Mouse (Mus musculus): ENCODE results near the gene Rinl.

The Rinl gene

GRCm38 (mm10) chr7:28809401-28810089 is 20.8 kb downstream of the Rinl start:
- peak; percentile 64 for DNase-seq (ENCODE audit: low spot score)

GRCm38 (mm10) chr7:28810107-28811066 is 21.6 kb downstream of the Rinl start:
- peak; percentile 99 for DNase-seq (ENCODE audit: low spot score)

GRCm38 (mm10) chr7:28811228-28811627 is 22.5 kb downstream of the Rinl start:
- DNase-seq (ENCODE audit: low spot score) = peak; percentile 87

GRCm38 (mm10) chr7:28811640-28812275 is 23.0 kb downstream of the Rinl start:
- no peak for DNase-seq (ENCODE audit: low spot score)

- no peak for DNase-seq (ENCODE audit: low spot score)
These were observed 23.7 kb downstream of the Rinl start for GRCm38 (mm10) chr7:28812436-28812835.

- DNase-seq (ENCODE audit: low spot score) = no peak
These were observed 24.2 kb downstream of the Rinl start for GRCm38 (mm10) chr7:28812949-28813348.

GRCm38 (mm10) chr7:28814306-28815034 is 25.7 kb downstream of the Rinl start:
- DNase-seq (ENCODE audit: low spot score) = no peak

- no peak for DNase-seq (ENCODE audit: low spot score)
These were observed 26.5 kb downstream of the Rinl start for GRCm38 (mm10) chr7:28815230-28815629.

DNA sequence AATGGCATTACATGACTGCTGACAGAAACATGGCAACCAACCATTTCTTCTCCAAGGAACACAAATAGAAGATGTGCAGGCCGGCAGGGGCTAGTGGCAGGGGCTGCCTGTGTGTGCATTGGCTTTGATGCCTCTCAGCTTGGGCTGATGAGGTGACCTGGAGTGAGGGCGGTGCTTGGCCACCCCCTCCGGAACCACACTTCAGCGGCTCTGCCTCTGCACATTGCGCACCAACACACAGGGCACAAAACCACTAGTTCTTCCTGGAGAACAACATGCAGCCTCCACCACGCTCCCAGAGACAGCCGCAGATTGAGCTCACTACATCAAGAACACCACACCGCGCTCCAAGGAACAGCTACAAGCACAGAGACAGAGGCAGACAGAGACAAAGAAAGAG is 27.4 kb downstream of the Rinl start:
- DNase-seq (ENCODE audit: low spot score) = no peak

DNA sequence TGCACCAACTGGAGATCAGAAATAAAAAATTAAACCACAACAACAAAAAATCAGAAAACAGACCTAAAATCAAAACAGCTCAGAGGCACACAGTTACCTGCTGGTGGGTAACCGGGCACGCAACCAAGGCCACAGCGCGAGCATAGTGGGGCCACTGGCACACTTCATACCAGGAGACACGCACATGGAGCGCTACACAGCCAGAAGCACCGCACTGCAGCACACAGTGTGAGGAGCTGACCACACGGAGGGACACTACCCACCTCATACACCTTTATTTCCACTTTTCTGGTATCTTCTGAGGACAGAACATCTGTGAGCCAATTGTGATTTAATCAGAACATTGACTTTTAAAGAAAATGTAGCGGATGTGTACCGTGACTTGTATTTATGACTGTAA is 28.2 kb downstream of the Rinl start:
- no peak for DNase-seq (ENCODE audit: low spot score)

DNA sequence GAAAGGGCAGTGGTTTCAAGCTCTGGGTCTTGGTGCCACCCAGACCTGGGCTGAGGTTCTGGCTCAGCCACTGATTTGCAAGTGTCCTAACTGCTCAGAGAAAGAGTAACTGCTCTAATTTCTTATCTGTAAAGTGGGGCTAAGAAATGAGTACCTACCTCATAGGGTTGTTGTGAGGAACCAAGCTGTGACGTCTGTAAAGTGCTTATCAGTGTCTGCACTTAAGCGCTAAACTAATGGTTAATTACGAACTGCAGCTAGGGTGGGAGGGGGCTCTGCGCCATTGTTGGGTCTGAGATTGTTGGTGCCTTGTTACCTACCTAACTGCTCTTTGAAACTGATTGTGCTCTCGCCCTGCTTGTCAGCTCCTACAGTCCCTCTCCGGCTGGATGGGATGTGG is 28.8 kb downstream of the Rinl start:
- no peak for DNase-seq (ENCODE audit: low spot score)

DNA sequence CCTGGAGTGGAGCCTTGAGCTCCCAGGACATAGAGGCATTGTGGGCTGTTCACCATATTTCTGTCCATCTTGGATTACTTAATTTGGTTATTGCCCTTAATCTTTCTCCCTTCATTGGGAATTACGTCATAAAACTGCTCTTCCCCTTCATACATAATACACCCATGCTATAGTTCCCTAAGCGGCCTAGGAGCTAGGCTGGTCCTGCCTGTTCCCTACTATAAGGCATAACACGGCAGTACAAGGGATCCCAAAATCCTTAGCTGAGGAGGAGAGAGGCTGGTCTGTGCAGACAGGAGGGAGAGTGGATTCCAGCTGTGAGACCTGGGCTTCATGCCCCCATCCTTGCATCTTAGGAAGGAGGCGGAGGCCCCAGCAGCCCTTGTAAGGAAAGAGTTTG is 29.2 kb downstream of the Rinl start:
- no peak for DNase-seq (ENCODE audit: low spot score)

- no peak for DNase-seq (ENCODE audit: low spot score)
These were observed 29.7 kb downstream of the Rinl start for GRCm38 (mm10) chr7:28818436-28818835.

GRCm38 (mm10) chr7:28818861-28819452 is 30.2 kb downstream of the Rinl start:
- no peak for DNase-seq (ENCODE audit: low spot score)

GRCm38 (mm10) chr7:28819571-28819970 is 30.8 kb downstream of the Rinl start:
- DNase-seq (ENCODE audit: low spot score) = no peak

DNA sequence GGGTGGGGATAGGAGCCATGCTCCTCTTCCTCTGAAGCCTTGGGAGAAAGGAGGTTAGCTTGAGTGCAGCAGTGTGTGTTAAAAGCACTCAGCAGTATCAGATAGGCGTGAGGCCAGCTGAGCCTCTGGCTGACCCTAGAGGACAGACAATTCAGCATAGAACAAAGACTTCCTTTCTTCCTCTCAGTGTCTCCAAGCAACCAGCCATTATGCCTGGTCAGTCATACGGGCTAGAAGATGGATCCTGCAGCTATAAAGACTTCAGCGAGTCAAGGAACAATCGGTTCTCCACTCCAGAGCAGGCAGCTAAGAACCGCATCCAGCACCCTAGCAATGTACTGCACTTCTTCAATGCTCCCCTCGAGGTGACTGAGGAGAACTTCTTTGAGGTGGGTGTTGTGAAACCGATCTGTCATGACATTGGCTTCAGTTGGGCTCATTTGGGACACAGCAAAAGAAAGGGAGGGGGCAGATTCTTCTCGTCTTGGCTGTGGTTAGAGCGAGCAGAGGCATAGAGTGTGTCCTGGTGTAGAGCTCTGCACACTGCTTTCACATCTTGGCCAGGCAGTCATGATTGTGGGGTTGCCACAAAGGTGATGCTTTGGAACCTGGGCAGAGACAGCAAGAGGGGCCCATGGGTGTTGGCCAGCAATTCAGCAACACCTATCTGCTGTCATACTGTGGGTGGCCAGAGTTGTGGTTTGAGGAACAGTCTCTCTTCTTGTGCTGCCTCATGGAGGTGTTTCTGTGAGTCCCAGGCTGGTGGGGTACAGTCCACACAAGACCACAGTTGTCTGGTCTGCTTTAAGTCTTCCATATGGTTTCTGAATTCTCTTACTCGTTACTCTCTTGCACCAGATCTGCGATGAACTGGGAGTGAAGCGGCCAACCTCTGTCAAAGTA is 31.8 kb downstream of the Rinl start:
- no peak for DNase-seq (ENCODE audit: low spot score)

GRCm38 (mm10) chr7:28821261-28821831 is 32.6 kb downstream of the Rinl start:
- peak; percentile 79 for DNase-seq (ENCODE audit: low spot score)

DNA sequence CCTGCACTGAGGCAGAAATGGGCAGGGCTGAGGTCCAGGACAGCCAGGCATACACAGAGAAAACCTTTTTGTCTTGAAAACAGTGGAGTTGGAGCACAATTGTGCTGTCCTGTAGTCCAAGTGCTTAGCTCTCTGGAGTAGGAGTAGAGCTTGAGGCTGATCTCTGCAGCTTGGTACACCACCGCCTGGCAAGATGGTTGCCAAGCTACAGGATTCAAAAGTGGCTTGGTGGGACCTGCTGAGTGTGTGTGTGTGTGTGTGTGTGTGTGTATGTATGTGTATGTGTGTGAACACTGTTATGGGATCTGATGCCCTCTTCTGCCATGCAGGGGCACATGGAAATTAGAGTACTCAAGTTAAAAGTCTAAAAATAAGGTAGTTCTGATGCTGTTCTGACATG is 33.8 kb downstream of the Rinl start:
- DNase-seq (ENCODE audit: low spot score) = no peak

- no peak for DNase-seq (ENCODE audit: low spot score)
These were observed 34.5 kb downstream of the Rinl start for GRCm38 (mm10) chr7:28822993-28823903.
